Mouse (Mus musculus) C2C12 (cell line): ENCODE results near the gene Zdhhc3.

Experiments
- CTCF ChIP-seq: IDR thresholded peaks from one replicate; pipeline ENCODE4 v1.5.1; 2011; ENCODE audit not compliant: control insufficient read depth, insufficient read depth, insufficient read length
- MAX ChIP-seq: IDR thresholded peaks from one replicate; pipeline ENCODE4 v1.6.1; 2011; ENCODE audit warnings: mild to moderate bottlenecking, control low read depth
- MYOD1 ChIP-seq: IDR thresholded peaks from one replicate; pipeline ENCODE4 v1.6.1; 2011; ENCODE audit warnings: low read depth; ENCODE audit not compliant: control insufficient read depth, insufficient read length
- USF1 ChIP-seq: IDR thresholded peaks from one replicate; pipeline ENCODE4 v1.6.1; 2011; ENCODE audit warnings: low read depth, mild to moderate bottlenecking, control low read depth, moderate library complexity

- TF ChIP-seq USF1 (no peak), CTCF (no peak), MAX (no peak), MYOD1 (no peak)
These were observed 926 bp upstream of the Zdhhc3 start for GRCm38 (mm10) chr9:123113931-123114330.
